Mouse (Mus musculus): ENCODE measurements around the gene Mttp. TPM values are rescaled to one million over a fixed set of nuclear protein-coding genes. Genes with fewer than 3 reads are reported as not detected.

Gene Mttp
- polyA plus RNA-seq, 1 experiment from 2014 or later = 6.3 TPM

GRCm38 (mm10) chr3:138095301-138095700, 49.5 kb downstream of the Mttp start:
- Histone ChIP-seq H3K9ac (ENCODE audit: low read depth, low read length) (no peak overlapping the region), H3K4me2 (ENCODE audit: low read depth, low read length) (no peak overlapping the region), H3K27ac (replicated peaks; ENCODE audit: low read depth, low read length) (peak overlapping the region; percentile 41), H3K9me3 (ENCODE audit: control insufficient read depth, low read length) (no peaks in the 10 kb centered on the region), H3K36me3 (ENCODE audit: control insufficient read depth, insufficient read depth, low read length) (no peaks in the 10 kb centered on the region), H3K27me3 (replicated peaks; ENCODE audit: control insufficient read depth, insufficient read depth, low read length) (no peaks in the 10 kb centered on the region), H3K4me3 (ENCODE audit: low read depth, low read length) (no peak overlapping the region), H3K4me1 (ENCODE audit: control insufficient read depth, insufficient read depth, low read length) (0 out of 2 replicates have a peak, but pooled peaks cover 4% of the 10 kb centered on the region)
- ATAC-seq (ENCODE audit: low read depth) (no peak), DNase-seq (ENCODE audit: low spot score) (peak; percentile 58)
- WGBS = 51% methylated on average over 3 of the region's 3 CpGs

GRCm38 (mm10) chr3:138083896-138084295, 60.9 kb downstream of the Mttp start:
- Histone ChIP-seq H3K4me2 (ENCODE audit: low read depth, low read length) (no peak overlapping the region), H3K27ac (replicated peaks; ENCODE audit: low read depth, low read length) (no peak overlapping the region), H3K4me3 (ENCODE audit: low read depth, low read length) (no peak overlapping the region), H3K9ac (ENCODE audit: low read depth, low read length) (no peak overlapping the region), H3K4me1 (ENCODE audit: control insufficient read depth, insufficient read depth, low read length) (0 out of 2 replicates have a peak, but pooled peaks cover 3% of the 10 kb centered on the region), H3K27me3 (replicated peaks; ENCODE audit: control insufficient read depth, insufficient read depth, low read length) (no peaks in the 10 kb centered on the region), H3K9me3 (ENCODE audit: control insufficient read depth, low read length) (no peaks in the 10 kb centered on the region), H3K36me3 (ENCODE audit: control insufficient read depth, insufficient read depth, low read length) (no peaks in the 10 kb centered on the region)
- 79% methylated on average over 4 of the region's 4 CpGs for WGBS
- DNase-seq (ENCODE audit: low spot score) (no peak), ATAC-seq (ENCODE audit: low read depth) (no peak)

GRCm38 (mm10) chr3:138083073-138083637, 61.6 kb downstream of the Mttp start:
- WGBS = 88% methylated on average over 1 of the region's 1 CpGs
- DNase-seq (ENCODE audit: low spot score) = no peak
- H3K27ac ChIP-seq (replicated peaks; ENCODE audit: low read depth, low read length) = no peak overlapping the region
- ATAC-seq (ENCODE audit: low read depth) = no peak
- H3K4me2 ChIP-seq (ENCODE audit: low read depth, low read length) = no peak overlapping the region
- H3K27me3 ChIP-seq (replicated peaks; ENCODE audit: control insufficient read depth, insufficient read depth, low read length) = no peaks in the 10 kb centered on the region
- peaks cover 3% of the 10 kb centered on the region; the same call in 1 of the 2 replicates for H3K4me1 ChIP-seq (ENCODE audit: control insufficient read depth, insufficient read depth, low read length)
- H3K4me3 ChIP-seq (ENCODE audit: low read depth, low read length) = no peak overlapping the region
- H3K36me3 ChIP-seq (ENCODE audit: control insufficient read depth, insufficient read depth, low read length) = no peaks in the 10 kb centered on the region
- H3K9me3 ChIP-seq (ENCODE audit: control insufficient read depth, low read length) = no peaks in the 10 kb centered on the region
- no peak overlapping the region for H3K9ac ChIP-seq (ENCODE audit: low read depth, low read length)

GRCm38 (mm10) chr3:138078701-138079100, 66.1 kb downstream of the Mttp start:
- H3K4me3 ChIP-seq (ENCODE audit: low read depth, low read length) = no peak overlapping the region
- no peaks in the 10 kb centered on the region for H3K9me3 ChIP-seq (ENCODE audit: control insufficient read depth, low read length)
- no peak overlapping the region for H3K27ac ChIP-seq (replicated peaks; ENCODE audit: low read depth, low read length)
- ATAC-seq (ENCODE audit: low read depth) = no peak
- peaks cover 17% of the 10 kb centered on the region for H3K4me1 ChIP-seq (ENCODE audit: control insufficient read depth, insufficient read depth, low read length)
- H3K36me3 ChIP-seq (ENCODE audit: control insufficient read depth, insufficient read depth, low read length) = no peaks in the 10 kb centered on the region
- H3K9ac ChIP-seq (ENCODE audit: low read depth, low read length) = no peak overlapping the region
- no peak for DNase-seq (ENCODE audit: low spot score)
- 67% methylated on average over 1 of the region's 1 CpGs for WGBS
- no peak overlapping the region for H3K4me2 ChIP-seq (ENCODE audit: low read depth, low read length)
- no peaks in the 10 kb centered on the region for H3K27me3 ChIP-seq (replicated peaks; ENCODE audit: control insufficient read depth, insufficient read depth, low read length)

- no peaks in the 10 kb centered on the region for H3K9me3 ChIP-seq (ENCODE audit: control insufficient read depth, low read length)
- no peak overlapping the region; the same call in 1 of the 2 replicates for H3K27ac ChIP-seq (replicated peaks; ENCODE audit: low read depth, low read length)
- H3K4me3 ChIP-seq (ENCODE audit: low read depth, low read length) = no peak overlapping the region
- peaks cover 14% of the 10 kb centered on the region for H3K4me1 ChIP-seq (ENCODE audit: control insufficient read depth, insufficient read depth, low read length)
- peak; percentile 21 for DNase-seq (ENCODE audit: low spot score)
- H3K36me3 ChIP-seq (ENCODE audit: control insufficient read depth, insufficient read depth, low read length) = no peaks in the 10 kb centered on the region
- WGBS = 58% methylated on average over 11 of the region's 11 CpGs
- no peak for ATAC-seq (ENCODE audit: low read depth)
- no peak overlapping the region for H3K4me2 ChIP-seq (ENCODE audit: low read depth, low read length)
- no peaks in the 10 kb centered on the region for H3K27me3 ChIP-seq (replicated peaks; ENCODE audit: control insufficient read depth, insufficient read depth, low read length)
- no peak overlapping the region for H3K9ac ChIP-seq (ENCODE audit: low read depth, low read length)
These were observed 67.1 kb downstream of the Mttp start for GRCm38 (mm10) chr3:138077476-138078340.

GRCm38 (mm10) chr3:138075209-138075608, 69.6 kb downstream of the Mttp start:
- Histone ChIP-seq H3K4me1 (ENCODE audit: control insufficient read depth, insufficient read depth, low read length) (peaks cover 24% of the 10 kb centered on the region), H3K9me3 (ENCODE audit: control insufficient read depth, low read length) (no peaks in the 10 kb centered on the region), H3K9ac (ENCODE audit: low read depth, low read length) (no peak overlapping the region), H3K27me3 (replicated peaks; ENCODE audit: control insufficient read depth, insufficient read depth, low read length) (no peaks in the 10 kb centered on the region), H3K27ac (replicated peaks; ENCODE audit: low read depth, low read length) (no peak overlapping the region), H3K4me2 (ENCODE audit: low read depth, low read length) (no peak overlapping the region), H3K4me3 (ENCODE audit: low read depth, low read length) (no peak overlapping the region), H3K36me3 (ENCODE audit: control insufficient read depth, insufficient read depth, low read length) (no peaks in the 10 kb centered on the region)
- DNase-seq (ENCODE audit: low spot score) = peak; percentile 50
- ATAC-seq (ENCODE audit: low read depth) = peak; percentile 16; the same call in 1 of the 2 replicates
- 60% methylated on average over 8 of the region's 8 CpGs for WGBS

- no peak overlapping the region for H3K27ac ChIP-seq (replicated peaks; ENCODE audit: low read depth, low read length)
- no peak overlapping the region for H3K9ac ChIP-seq (ENCODE audit: low read depth, low read length)
- H3K4me2 ChIP-seq (ENCODE audit: low read depth, low read length) = no peak overlapping the region
- no peaks in the 10 kb centered on the region for H3K36me3 ChIP-seq (ENCODE audit: control insufficient read depth, insufficient read depth, low read length)
- no peak for ATAC-seq (ENCODE audit: low read depth)
- H3K27me3 ChIP-seq (replicated peaks; ENCODE audit: control insufficient read depth, insufficient read depth, low read length) = no peaks in the 10 kb centered on the region
- no peaks in the 10 kb centered on the region for H3K9me3 ChIP-seq (ENCODE audit: control insufficient read depth, low read length)
- WGBS = 100% methylated on average over 1 of the region's 1 CpGs
- DNase-seq (ENCODE audit: low spot score) = no peak
- no peak overlapping the region for H3K4me3 ChIP-seq (ENCODE audit: low read depth, low read length)
- H3K4me1 ChIP-seq (ENCODE audit: control insufficient read depth, insufficient read depth, low read length) = peaks cover 31% of the 10 kb centered on the region
These were observed 70.6 kb downstream of the Mttp start for GRCm38 (mm10) chr3:138074214-138074613.

- Histone ChIP-seq H3K4me3 (ENCODE audit: low read depth, low read length) (no peak overlapping the region), H3K9me3 (ENCODE audit: control insufficient read depth, low read length) (no peaks in the 10 kb centered on the region), H3K9ac (ENCODE audit: low read depth, low read length) (no peak overlapping the region), H3K27me3 (replicated peaks; ENCODE audit: control insufficient read depth, insufficient read depth, low read length) (no peaks in the 10 kb centered on the region), H3K36me3 (ENCODE audit: control insufficient read depth, insufficient read depth, low read length) (no peaks in the 10 kb centered on the region), H3K4me1 (ENCODE audit: control insufficient read depth, insufficient read depth, low read length) (peaks cover 21% of the 10 kb centered on the region), H3K4me2 (ENCODE audit: low read depth, low read length) (no peak overlapping the region), H3K27ac (replicated peaks; ENCODE audit: low read depth, low read length) (no peak overlapping the region)
- 48% methylated on average over 10 of the region's 10 CpGs for WGBS
- ATAC-seq (ENCODE audit: low read depth) = peak; percentile 36; the same call in 1 of the 2 replicates
- peak; percentile 26 for DNase-seq (ENCODE audit: low spot score)
These were observed 73.2 kb downstream of the Mttp start for GRCm38 (mm10) chr3:138071476-138072073.

All from embryonic facial prominence, embryonic 14.5 days (tissue).